Mouse (Mus musculus) embryonic fibroblast, embryonic 13.5 days (primary cell): ENCODE results near the gene Ugt1a7c.
"Not testable (repeated sequence)": the region's sequence is repeated elsewhere in the genome, so short reads cannot be mapped to it uniquely, and the experiment has no call there.

ENCODE experiments used
- CTCF ChIP-seq: IDR thresholded peaks from 2 replicates; pipeline ENCODE4 v1.5.1; 2011; ENCODE audit warnings: mild to moderate bottlenecking, control low read depth, low read length, moderate library complexity, borderline replicate concordance; ENCODE audit not compliant: insufficient read depth
- POLR2A ChIP-seq: IDR thresholded peaks from 2 replicates; pipeline ENCODE4 v1.6.1; 2011; ENCODE audit warnings: low read depth, mild to moderate bottlenecking, control low read depth, low read length, moderate library complexity

GRCm38 (mm10) chr1:88145278-88145677 lies 50.4 kb downstream of the Ugt1a7c start:
- TF ChIP-seq CTCF, POLR2A: not testable (repeated sequence)
